In the genomic region with DNA sequence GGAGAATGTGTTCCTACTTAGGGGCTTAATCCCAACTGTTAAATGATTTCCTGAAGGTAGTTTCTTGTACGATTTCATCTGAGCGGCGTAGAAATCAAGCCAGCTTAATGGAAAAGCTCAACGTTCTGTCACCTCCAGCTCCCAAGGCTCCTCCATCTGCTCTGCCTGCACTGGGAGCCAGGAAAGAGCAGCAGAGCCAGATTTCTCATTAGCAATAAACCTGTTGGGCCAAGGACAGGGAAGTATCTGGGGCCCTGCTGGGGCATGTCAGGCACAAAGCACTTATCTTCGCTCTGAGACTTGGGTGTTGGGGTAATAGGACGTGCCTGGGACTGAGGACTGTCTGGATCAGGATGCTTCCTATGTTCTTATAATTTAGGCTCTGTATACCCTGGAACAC, we compare ENCODE assay signal across 14 mouse cellular contexts.
DNase-seq lines count a peak whose midpoint lies in the region; ATAC-seq and TF ChIP-seq lines count a peak whose summit lies in the region.
"Had no signal": no experiment of that assay in that cellular context is flagged by ENCODE, and none has a peak within 500 bp of the region (broad histone marks: within the 10 kb centered on the region; RNA-seq: fewer than 3 reads in every experiment).

No protein-coding gene starts in this region.

- H3K4me3 ChIP-seq in heart, embryonic 13.5 days: no peak overlapping the region
- no peak overlapping the region for H3K4me3 ChIP-seq in heart, embryonic 10.5 days
- H3K4me3 ChIP-seq in stomach, embryonic 16.5 days (replicated peaks; ENCODE audit: low read length): no peak overlapping the region
- no peak overlapping the region for H3K4me3 ChIP-seq in stomach, postnatal 0 days (ENCODE audit: low read depth, low read length)
- H3K4me3 ChIP-seq in neural tube, embryonic 15.5 days (replicated peaks): no peak overlapping the region
- H3K4me3 ChIP-seq: heart, adult 2 months; left cerebral cortex, adult 2 months; megakaryocyte, embryonic 14.5 days; neural tube, embryonic 12.5 days had no signal

- no peaks in the 10 kb centered on the region for H3K9me3 ChIP-seq in heart, embryonic 13.5 days
- no peaks in the 10 kb centered on the region for H3K9me3 ChIP-seq in heart, embryonic 10.5 days
- H3K9me3 ChIP-seq in stomach, embryonic 16.5 days (replicated peaks; ENCODE audit: control insufficient read depth, low read length): no peaks in the 10 kb centered on the region
- H3K9me3 ChIP-seq in stomach, postnatal 0 days (ENCODE audit: control insufficient read depth, low read length): no peaks in the 10 kb centered on the region
- H3K9me3 ChIP-seq in neural tube, embryonic 15.5 days (replicated peaks): no peaks in the 10 kb centered on the region
- H3K9me3 ChIP-seq: megakaryocyte, embryonic 14.5 days; neural tube, embryonic 12.5 days had no signal

- no peak for DNase-seq in heart, embryonic 10.5 days (ENCODE audit: low spot score)
- no peak for DNase-seq in stomach, postnatal 0 days (ENCODE audit: low spot score)
- peak; percentile 76 for DNase-seq in fat pad, adult 2 months (ENCODE audit: extremely low read depth, low read depth, low spot score)
- no peak for DNase-seq in right cerebral cortex, postnatal 36 days (ENCODE audit: low spot score in 2 of 2)
- DNase-seq in thymus, postnatal 36 days: no peak
- DNase-seq: heart, adult 2 months; kidney, adult 18-20 months; lung, adult 2 months had no signal

- peaks cover 7% of the 10 kb centered on the region; the same call in 1 of the 2 replicates for H3K4me1 ChIP-seq in heart, embryonic 13.5 days
- H3K4me1 ChIP-seq in heart, embryonic 10.5 days: no peaks in the 10 kb centered on the region
- H3K4me1 ChIP-seq in stomach, embryonic 16.5 days (ENCODE audit: control insufficient read depth, insufficient read depth, low read length): no peaks in the 10 kb centered on the region; the same call in 1 of the 2 replicates
- no peaks in the 10 kb centered on the region for H3K4me1 ChIP-seq in stomach, postnatal 0 days (replicated peaks; ENCODE audit: control insufficient read depth, insufficient read depth)
- peaks cover 8% of the 10 kb centered on the region; the same call in 1 of the 2 replicates for H3K4me1 ChIP-seq in neural tube, embryonic 15.5 days
- H3K4me1 ChIP-seq: megakaryocyte, embryonic 14.5 days; neural tube, embryonic 12.5 days had no signal

- no peaks in the 10 kb centered on the region for H3K36me3 ChIP-seq in heart, embryonic 13.5 days
- no peaks in the 10 kb centered on the region for H3K36me3 ChIP-seq in heart, embryonic 10.5 days
- H3K36me3 ChIP-seq in stomach, embryonic 16.5 days (ENCODE audit: control insufficient read depth, insufficient read depth, low read length): no peaks in the 10 kb centered on the region
- H3K36me3 ChIP-seq in stomach, postnatal 0 days (ENCODE audit: control insufficient read depth, insufficient read depth, low read length): no peaks in the 10 kb centered on the region
- H3K36me3 ChIP-seq in neural tube, embryonic 15.5 days: no peaks in the 10 kb centered on the region
- H3K36me3 ChIP-seq: neural tube, embryonic 12.5 days had no signal

- H3K27ac ChIP-seq in heart, embryonic 13.5 days (replicated peaks): 0 out of 2 replicates have a peak overlapping the region, but pooled peaks have one; percentile 29
- no peak overlapping the region for H3K27ac ChIP-seq in heart, embryonic 10.5 days
- no peak overlapping the region for H3K27ac ChIP-seq in stomach, embryonic 16.5 days (ENCODE audit: low read length)
- H3K27ac ChIP-seq in stomach, postnatal 0 days (replicated peaks): no peak overlapping the region
- peak overlapping the region; percentile 41; the same call in 1 of the 2 replicates for H3K27ac ChIP-seq in neural tube, embryonic 15.5 days (replicated peaks)
- H3K27ac ChIP-seq: heart, adult 2 months; left cerebral cortex, adult 2 months; neural tube, embryonic 12.5 days had no signal

- TF ChIP-seq EP300 in stomach, postnatal 0 days (optimal IDR thresholded peaks at IDR 0.05): no peak

- H3K4me2 ChIP-seq in heart, embryonic 13.5 days: no peak overlapping the region
- no peak overlapping the region for H3K4me2 ChIP-seq in stomach, embryonic 16.5 days (ENCODE audit: low read depth, low read length)
- H3K4me2 ChIP-seq in stomach, postnatal 0 days (replicated peaks; ENCODE audit: low read depth): no peak overlapping the region
- H3K4me2 ChIP-seq in neural tube, embryonic 15.5 days: no peak overlapping the region
- H3K4me2 ChIP-seq: neural tube, embryonic 12.5 days had no signal

- no peaks in the 10 kb centered on the region for H3K27me3 ChIP-seq in heart, embryonic 13.5 days (replicated peaks)
- no peaks in the 10 kb centered on the region for H3K27me3 ChIP-seq in heart, embryonic 10.5 days (ENCODE audit: insufficient read depth, poor library complexity, severe bottlenecking)
- no peaks in the 10 kb centered on the region for H3K27me3 ChIP-seq in stomach, embryonic 16.5 days (ENCODE audit: control insufficient read depth, insufficient read depth, low read length)
- H3K27me3 ChIP-seq in stomach, postnatal 0 days (ENCODE audit: control insufficient read depth, insufficient read depth, low read length): no peaks in the 10 kb centered on the region
- H3K27me3 ChIP-seq in neural tube, embryonic 15.5 days (replicated peaks): no peaks in the 10 kb centered on the region
- H3K27me3 ChIP-seq: megakaryocyte, embryonic 14.5 days; neural tube, embryonic 12.5 days had no signal

- no peak for TF ChIP-seq CTCF in stomach, postnatal 0 days (IDR thresholded peaks at IDR 0.05; ENCODE audit: low read depth)

- no peak for ATAC-seq in heart, embryonic 13.5 days (ENCODE audit: extremely low read depth, insufficient number of reproducible peaks, low FRiP score, low TSS enrichment)
- peak; percentile 40; the same call in 1 of the 2 replicates for ATAC-seq in stomach, embryonic 16.5 days (ENCODE audit: insufficient read depth, low FRiP score)
- no peak for ATAC-seq in stomach, postnatal 0 days (ENCODE audit: low FRiP score, low TSS enrichment)
- ATAC-seq in neural tube, embryonic 15.5 days (ENCODE audit: low FRiP score): peak; percentile 57; the same call in 1 of the 2 replicates

- WGBS in heart, embryonic 13.5 days: 75% methylated on average over 6 of the region's 6 CpGs
- 78% methylated on average over 6 of the region's 6 CpGs for WGBS in heart, embryonic 10.5 days
- 73% methylated on average over 6 of the region's 6 CpGs for WGBS in stomach, embryonic 16.5 days
- 56% methylated on average over 6 of the region's 6 CpGs for WGBS in stomach, postnatal 0 days
- WGBS in neural tube, embryonic 15.5 days: 69% methylated on average over 6 of the region's 6 CpGs

- no peak overlapping the region for H3K9ac ChIP-seq in heart, embryonic 13.5 days
- H3K9ac ChIP-seq in stomach, embryonic 16.5 days (ENCODE audit: low read length): no peak overlapping the region
- H3K9ac ChIP-seq in stomach, postnatal 0 days (ENCODE audit: low read length): no peak overlapping the region
- no peak overlapping the region for H3K9ac ChIP-seq in neural tube, embryonic 15.5 days (replicated peaks)
- H3K9ac ChIP-seq: neural tube, embryonic 12.5 days had no signal

Comparison
In these comparisons a context has a peak if more than half of its experiments do, and no peak if none do; other contexts are left out.
1. ATAC-seq: peak in stomach, embryonic 16.5 days (single experiment) and neural tube, embryonic 15.5 days (single experiment); none in heart, embryonic 13.5 days (single experiment) and stomach, postnatal 0 days (single experiment).
2. H3K27ac ChIP-seq: peak in heart, embryonic 13.5 days (single experiment) and neural tube, embryonic 15.5 days (single experiment); none in heart, embryonic 10.5 days (single experiment), stomach, embryonic 16.5 days (single experiment) and stomach, postnatal 0 days (single experiment).